Mouse (Mus musculus) stomach, postnatal 0 days (tissue): Measurements from ENCODE around the gene Slc43a3. TPM values are rescaled to one million over a fixed set of nuclear protein-coding genes. Genes with fewer than 3 reads are reported as not detected.

ENCODE experiments used
- ATAC-seq: fragments of 200-750 bp; cut with Nextera tagmentation; 2 replicates; pipeline ENCODE4 v1.8.0; 2017; ENCODE audit not compliant: low FRiP score, low TSS enrichment
- DNase-seq: peaks from one replicate; pipeline ENCODE4 v3.0.0-alpha.2; 2016; ENCODE audit warnings: low spot score
- H3K27ac ChIP-seq: fragments of 300-500 bp; sonication (generic); replicated peaks from 2 replicates; pipeline ENCODE4 v1.5.1; 2014; ENCODE audit warnings: mild to moderate bottlenecking, control low read depth
- H3K27me3 ChIP-seq: fragments of 300-500 bp; sonication (generic); 2 replicates; pipeline ENCODE4 v1.6.1; 2014; ENCODE audit warnings: low read length; ENCODE audit not compliant: control insufficient read depth, insufficient read depth
- H3K36me3 ChIP-seq: fragments of 300-500 bp; sonication (generic); 2 replicates; pipeline ENCODE4 v1.6.1; 2014; ENCODE audit warnings: low read length, mixed read lengths; ENCODE audit not compliant: control insufficient read depth, insufficient read depth
- H3K4me1 ChIP-seq: fragments of 300-500 bp; sonication (generic); replicated peaks from 2 replicates; pipeline ENCODE4 v1.6.1; 2014; ENCODE audit warnings: antibody characterized with exemption; ENCODE audit not compliant: control insufficient read depth, insufficient read depth
- H3K4me2 ChIP-seq: fragments of 300-500 bp; sonication (generic); replicated peaks from 2 replicates; pipeline ENCODE4 v1.6.1; 2014; ENCODE audit warnings: low read depth, mild to moderate bottlenecking, control low read depth, moderate library complexity
- H3K4me3 ChIP-seq: fragments of 300-500 bp; sonication (generic); 2 replicates; pipeline ENCODE4 v1.5.1; 2014; ENCODE audit warnings: low read depth, low read length, control low read depth
- H3K9ac ChIP-seq: fragments of 300-500 bp; sonication (generic); 2 replicates; pipeline ENCODE4 v1.6.1; 2014; ENCODE audit warnings: mild to moderate bottlenecking, low read length, control low read depth, mixed read lengths
- H3K9me3 ChIP-seq: fragments of 300-500 bp; sonication (generic); 2 replicates; pipeline ENCODE4 v1.6.1; 2016; ENCODE audit warnings: low read length; ENCODE audit not compliant: control insufficient read depth
- CTCF ChIP-seq: IDR thresholded peaks from 2 replicates; pipeline ENCODE4 v1.5.1; 2016; ENCODE audit warnings: antibody characterized with exemption, low read depth, mild to moderate bottlenecking, moderate library complexity
- EP300 ChIP-seq: optimal IDR thresholded peaks from 2 replicates; pipeline ENCODE3; 2016; ENCODE audit warnings: antibody characterized with exemption
- WGBS: fragments of 180-500 bp; shearing (Covaris S2); extraction: QIAGEN DNeasy Blood & Tissue Kit; methylation state at CpG from one replicate; pipeline ENCODE4 v1.1.7; 2014; 5-methylcytosine and 5-hydroxymethylcytosine counted together
- polyA plus RNA-seq: library from polyadenylated mRNA; unstranded; fragments of >200 nt; fragmentation: Nextera tagmentation; extraction: Ambion mirVana; gene quantifications from 2 replicates; pipeline ENCODE4 v1.2.1, GENCODE M21; 2015

Slc43a3 gene
- polyA plus RNA-seq, 1 experiment from 2014 or later, result 16.5 TPM

DNA sequence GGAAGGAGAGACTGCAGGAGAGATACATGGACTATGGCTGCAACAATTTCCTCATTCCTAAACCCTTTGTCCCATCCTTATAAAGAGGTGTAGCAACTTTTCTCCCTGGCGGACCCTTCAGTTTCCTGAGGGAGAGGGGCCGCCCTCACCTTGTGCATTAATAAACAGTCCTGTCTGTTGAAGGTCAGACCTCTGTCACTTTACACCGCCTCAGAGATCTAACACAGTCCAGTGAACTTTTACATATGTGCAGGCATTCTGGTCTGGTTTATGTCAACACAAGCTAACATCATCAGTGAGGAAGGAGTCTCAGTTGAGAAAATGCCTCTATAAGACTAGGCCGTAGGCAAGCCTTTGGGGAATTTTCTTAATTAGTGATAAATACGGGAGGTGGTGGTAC is 22.5 kb upstream of the Slc43a3 start:
- 65% methylated on average over 5 of the region's 5 CpGs for WGBS
- Histone ChIP-seq H3K9me3 (no peaks in the 10 kb centered on the region), H3K27ac (no peak overlapping the region), H3K36me3 (no peaks in the 10 kb centered on the region), H3K27me3 (no peaks in the 10 kb centered on the region), H3K9ac (no peak overlapping the region), H3K4me1 (0 out of 2 replicates have a peak, but pooled peaks cover 3% of the 10 kb centered on the region), H3K4me3 (no peak overlapping the region), H3K4me2 (no peak overlapping the region)
- ATAC-seq (no peak), DNase-seq (no peak)
- TF ChIP-seq CTCF (no peak), EP300 (no peak)

GRCm38 (mm10) chr2:84915330-84915729 is 21.0 kb upstream of the Slc43a3 start:
- no peak for ATAC-seq
- H3K27me3 ChIP-seq, result no peaks in the 10 kb centered on the region
- H3K4me3 ChIP-seq, result no peak overlapping the region
- WGBS, result 67% methylated on average over 3 of the region's 3 CpGs
- DNase-seq, result no peak
- TF ChIP-seq EP300 (no peak), CTCF (no peak)
- no peaks in the 10 kb centered on the region for H3K9me3 ChIP-seq
- 0 out of 2 replicates have a peak overlapping the region, but pooled peaks have one; percentile 6 for H3K27ac ChIP-seq
- no peaks in the 10 kb centered on the region for H3K36me3 ChIP-seq
- H3K4me1 ChIP-seq, result 0 out of 2 replicates have a peak, but pooled peaks cover 3% of the 10 kb centered on the region
- H3K4me2 ChIP-seq, result no peak overlapping the region
- H3K9ac ChIP-seq, result no peak overlapping the region

- Histone ChIP-seq H3K9me3 (no peaks in the 10 kb centered on the region), H3K4me2 (no peak overlapping the region), H3K9ac (no peak overlapping the region), H3K4me1 (0 out of 2 replicates have a peak, but pooled peaks cover 3% of the 10 kb centered on the region), H3K27me3 (no peaks in the 10 kb centered on the region), H3K36me3 (no peaks in the 10 kb centered on the region), H3K27ac (no peak overlapping the region; the same call in 1 of the 2 replicates), H3K4me3 (no peak overlapping the region)
- DNase-seq (no peak), ATAC-seq (peak; percentile 74; the same call in 1 of the 2 replicates)
- WGBS, result 44% methylated on average over 8 of the region's 8 CpGs
- TF ChIP-seq CTCF (no peak), EP300 (no peak)
These were observed 19.6 kb upstream of the Slc43a3 start for GRCm38 (mm10) chr2:84916548-84917320.

GRCm38 (mm10) chr2:84918188-84918587 is 18.2 kb upstream of the Slc43a3 start:
- Histone ChIP-seq H3K27ac (no peak overlapping the region), H3K4me2 (no peak overlapping the region), H3K9me3 (no peaks in the 10 kb centered on the region), H3K9ac (no peak overlapping the region), H3K27me3 (no peaks in the 10 kb centered on the region), H3K36me3 (no peaks in the 10 kb centered on the region), H3K4me3 (no peak overlapping the region), H3K4me1 (0 out of 2 replicates have a peak, but pooled peaks cover 3% of the 10 kb centered on the region)
- 25% methylated on average over 3 of the region's 3 CpGs for WGBS
- ATAC-seq, result no peak
- DNase-seq, result no peak
- TF ChIP-seq EP300 (no peak), CTCF (no peak)

GRCm38 (mm10) chr2:84919601-84920108 is 16.7 kb upstream of the Slc43a3 start:
- H3K4me1 ChIP-seq, result 0 out of 2 replicates have a peak, but pooled peaks cover 3% of the 10 kb centered on the region
- H3K9ac ChIP-seq, result no peak overlapping the region
- no peaks in the 10 kb centered on the region for H3K27me3 ChIP-seq
- H3K9me3 ChIP-seq, result no peaks in the 10 kb centered on the region
- ATAC-seq (no peak), DNase-seq (no peak)
- no peaks in the 10 kb centered on the region for H3K36me3 ChIP-seq
- 90% methylated on average over 10 of the region's 10 CpGs for WGBS
- no peak for TF ChIP-seq CTCF
- TF ChIP-seq EP300, result no peak
- H3K4me3 ChIP-seq, result no peak overlapping the region
- no peak overlapping the region for H3K27ac ChIP-seq
- H3K4me2 ChIP-seq, result no peak overlapping the region

DNA sequence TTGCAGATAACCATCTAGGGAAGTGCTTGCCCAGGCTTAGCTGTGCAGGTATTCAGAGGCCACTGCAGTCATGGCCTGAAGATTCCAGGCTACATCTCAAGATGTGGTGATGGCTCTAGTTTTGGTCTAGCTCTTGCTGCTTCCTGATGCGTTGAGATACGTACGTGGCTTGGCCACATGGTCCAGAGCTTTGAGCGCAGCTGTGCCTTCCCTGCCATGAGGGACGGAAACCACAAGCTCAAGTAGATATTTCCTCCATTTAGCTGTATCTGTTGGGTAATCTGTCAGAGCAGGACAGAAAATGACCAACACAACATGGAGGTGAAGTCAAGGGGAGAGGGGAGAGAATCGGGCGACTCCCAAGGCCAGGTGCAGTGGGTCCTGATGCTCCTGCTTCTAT is 6.2 kb upstream of the Slc43a3 start:
- Histone ChIP-seq H3K27ac (no peak overlapping the region), H3K4me3 (no peak overlapping the region), H3K36me3 (no peaks in the 10 kb centered on the region), H3K27me3 (no peaks in the 10 kb centered on the region), H3K9ac (no peak overlapping the region), H3K4me1 (no peaks in the 10 kb centered on the region), H3K4me2 (no peak overlapping the region), H3K9me3 (no peaks in the 10 kb centered on the region)
- ATAC-seq (no peak), DNase-seq (no peak)
- 91% methylated on average over 7 of the region's 7 CpGs for WGBS
- TF ChIP-seq CTCF (no peak), EP300 (no peak)
